Mouse (Mus musculus): Measurements from ENCODE around the gene Mast4. TPM values are rescaled to one million over a fixed set of nuclear protein-coding genes. Genes with fewer than 3 reads are reported as not detected.
A peak's percentile ranks its signal among the peaks of the same experiment; 100 is the strongest.

Mast4 gene
- total RNA-seq, 2 experiments from 2014 or later: 57.3 to 62.4 TPM

- intact Hi-C loops (cut with DNase I): no loop called here
- TF ChIP-seq CTCF (IDR thresholded peaks at IDR 0.05): no peak
- DNase-seq (ENCODE audit: extremely low spot score in 1 of 2, low spot score in 2 of 2): no peak
These were observed 129.1 kb downstream of the Mast4 start for GRCm38 (mm10) chr13:103205191-103205590.

GRCm38 (mm10) chr13:103203376-103203895, 130.9 kb downstream of the Mast4 start:
- Histone ChIP-seq H3K27ac (no peak overlapping the region), H3K4me3 (no peak overlapping the region)
- intact Hi-C loops (cut with DNase I): loop anchor here (5.0 kb wide), 1 partner anchor 84 kb away; no protein-coding TSS in a partner anchor
- DNase-seq (ENCODE audit: extremely low spot score in 1 of 2, low spot score in 2 of 2): no peak
- no peak for TF ChIP-seq CTCF (IDR thresholded peaks at IDR 0.05)

More at GRCm38 (mm10) chr13:103205191-103205590, 129.1 kb downstream of the Mast4 start:
- Histone ChIP-seq H3K4me3 (no peak overlapping the region), H3K27ac (no peak overlapping the region)

- DNase-seq (ENCODE audit: extremely low spot score in 1 of 2, low spot score in 2 of 2): no peak
- no peak overlapping the region; the same call in 1 of the 2 replicates for H3K27ac ChIP-seq
- no peak overlapping the region for H3K4me3 ChIP-seq
- intact Hi-C loops (cut with DNase I): loop anchor here (2.0 to 5.0 kb wide), 2 partner anchors 86 to 132 kb away; no protein-coding TSS in a partner anchor
- TF ChIP-seq CTCF (IDR thresholded peaks at IDR 0.05): no peak
These were observed 133.1 kb downstream of the Mast4 start for GRCm38 (mm10) chr13:103201016-103201760.

GRCm38 (mm10) chr13:103199823-103200660, 134.3 kb downstream of the Mast4 start:
- H3K4me3 ChIP-seq: no peak overlapping the region
- TF ChIP-seq CTCF (IDR thresholded peaks at IDR 0.05): no peak
- no peak for DNase-seq (ENCODE audit: extremely low spot score in 1 of 2, low spot score in 2 of 2)
- intact Hi-C loops (cut with DNase I): loop anchor here (2.0 to 5.0 kb wide), 2 partner anchors 87 to 133 kb away; no protein-coding TSS in a partner anchor
- H3K27ac ChIP-seq: peak overlapping the region; percentile 65

- Histone ChIP-seq H3K4me3 (no peak overlapping the region), H3K27ac (no peak overlapping the region; the same call in 1 of the 2 replicates)
- intact Hi-C loops (cut with DNase I): no loop called here
- TF ChIP-seq CTCF (IDR thresholded peaks at IDR 0.05): no peak
- no peak for DNase-seq (ENCODE audit: extremely low spot score in 1 of 2, low spot score in 2 of 2)
These were observed 135.9 kb downstream of the Mast4 start for GRCm38 (mm10) chr13:103198210-103198940.

GRCm38 (mm10) chr13:103196307-103196706, 138.0 kb downstream of the Mast4 start:
- intact Hi-C loops (cut with DNase I): no loop called here

GRCm38 (mm10) chr13:103195847-103196246, 138.4 kb downstream of the Mast4 start:
- Histone ChIP-seq H3K4me3 (no peak overlapping the region), H3K27ac (no peak overlapping the region)
- no peak for TF ChIP-seq CTCF (IDR thresholded peaks at IDR 0.05)
- DNase-seq (ENCODE audit: extremely low spot score in 1 of 2, low spot score in 2 of 2): no peak
- intact Hi-C loops (cut with DNase I): no loop called here

More at GRCm38 (mm10) chr13:103196307-103196706, 138.0 kb downstream of the Mast4 start:
- H3K27ac ChIP-seq: no peak overlapping the region
- no peak overlapping the region for H3K4me3 ChIP-seq
- no peak for DNase-seq (ENCODE audit: extremely low spot score in 1 of 2, low spot score in 2 of 2)
- TF ChIP-seq CTCF (IDR thresholded peaks at IDR 0.05): no peak

- TF ChIP-seq CTCF (IDR thresholded peaks at IDR 0.05): no peak
- DNase-seq (ENCODE audit: extremely low spot score in 1 of 2, low spot score in 2 of 2): no peak
- intact Hi-C loops (cut with DNase I): no loop called here
- Histone ChIP-seq H3K4me3 (no peak overlapping the region), H3K27ac (no peak overlapping the region)
These were observed 150.7 kb downstream of the Mast4 start for GRCm38 (mm10) chr13:103183566-103183965.

GRCm38 (mm10) chr13:103181836-103182235, 152.5 kb downstream of the Mast4 start:
- no peak overlapping the region for H3K4me3 ChIP-seq
- TF ChIP-seq CTCF (IDR thresholded peaks at IDR 0.05): no peak; the same call in 1 of the 2 replicates
- no peak for DNase-seq (ENCODE audit: extremely low spot score in 1 of 2, low spot score in 2 of 2)
- no peak overlapping the region for H3K27ac ChIP-seq
- intact Hi-C loops (cut with DNase I): no loop called here

- intact Hi-C loops (cut with DNase I): no loop called here
- no peak for TF ChIP-seq CTCF (IDR thresholded peaks at IDR 0.05)
- no peak overlapping the region for H3K27ac ChIP-seq
- no peak for DNase-seq (ENCODE audit: extremely low spot score in 1 of 2, low spot score in 2 of 2)
- H3K4me3 ChIP-seq: no peak overlapping the region
These were observed 157.4 kb downstream of the Mast4 start for GRCm38 (mm10) chr13:103176871-103177270.

- no peak for TF ChIP-seq CTCF (IDR thresholded peaks at IDR 0.05)
- Histone ChIP-seq H3K4me3 (no peak overlapping the region), H3K27ac (no peak overlapping the region)
- intact Hi-C loops (cut with DNase I): loop anchor here (1.0 to 2.0 kb wide), 3 partner anchors 160 to 522 kb away; partner anchors contain the start of gene Mast4
- no peak for DNase-seq (ENCODE audit: extremely low spot score in 1 of 2, low spot score in 2 of 2)
These were observed 159.9 kb downstream of the Mast4 start for GRCm38 (mm10) chr13:103174431-103174830.
